Mouse (Mus musculus) MN1 (cell line): Measurements from ENCODE around the gene Fbxo9.
"Not testable (repeated sequence)": the region's sequence is repeated elsewhere in the genome, so short reads cannot be mapped to it uniquely, and the experiment has no call there.

Experiments
- DNase-seq: peaks from one replicate; pipeline ENCODE4 v3.0.0-alpha.2; 2016; ENCODE audit warnings: low spot score

The Fbxo9 gene

GRCm38 (mm10) chr9:78108796-78109239 is at the start of gene Fbxo9, which contains the start of gene Ick:
Gene Fbxo9, minus strand, starts transcription at chr9:78109065.
Gene Ick, plus strand, starts transcription at chr9:78109192.
- peak; percentile 95 for DNase-seq

- DNase-seq: no peak
These were observed 48.4 kb upstream of the Fbxo9 start for GRCm38 (mm10) chr9:78157221-78157620.

- DNase-seq: no peak
These were observed 45.5 kb upstream of the Fbxo9 start for GRCm38 (mm10) chr9:78154211-78154977.

- DNase-seq: not testable (repeated sequence)
These were observed 40.9 kb upstream of the Fbxo9 start for GRCm38 (mm10) chr9:78149770-78150169.

- DNase-seq: no peak
These were observed 39.3 kb upstream of the Fbxo9 start for GRCm38 (mm10) chr9:78148149-78148548.

- no peak for DNase-seq
These were observed 37.8 kb upstream of the Fbxo9 start for GRCm38 (mm10) chr9:78146627-78147026.

GRCm38 (mm10) chr9:78146099-78146498 is 37.2 kb upstream of the Fbxo9 start:
- no peak for DNase-seq

- no peak for DNase-seq
These were observed 30.6 kb upstream of the Fbxo9 start for GRCm38 (mm10) chr9:78139463-78139862.

GRCm38 (mm10) chr9:78138044-78138676 is 29.3 kb upstream of the Fbxo9 start:
- no peak for DNase-seq

- no peak for DNase-seq
These were observed 26.8 kb upstream of the Fbxo9 start for GRCm38 (mm10) chr9:78135658-78136057.

GRCm38 (mm10) chr9:78126643-78127042 is 17.8 kb upstream of the Fbxo9 start:
- no peak for DNase-seq

GRCm38 (mm10) chr9:78126007-78126406 is 17.1 kb upstream of the Fbxo9 start:
- no peak for DNase-seq

- DNase-seq: no peak
These were observed 15.4 kb upstream of the Fbxo9 start for GRCm38 (mm10) chr9:78124297-78124696.

- no peak for DNase-seq
These were observed 14.3 kb upstream of the Fbxo9 start for GRCm38 (mm10) chr9:78122939-78123712.

- DNase-seq: no peak
These were observed 13.1 kb upstream of the Fbxo9 start for GRCm38 (mm10) chr9:78121985-78122384.

- DNase-seq: no peak
These were observed 12.5 kb upstream of the Fbxo9 start for GRCm38 (mm10) chr9:78121358-78121757.

- DNase-seq: no peak
These were observed 8.8 kb upstream of the Fbxo9 start for GRCm38 (mm10) chr9:78117690-78118089.

- DNase-seq: no peak
These were observed 6.9 kb upstream of the Fbxo9 start for GRCm38 (mm10) chr9:78115746-78116145.

GRCm38 (mm10) chr9:78113538-78113885 is 4.6 kb upstream of the Fbxo9 start:
- no peak for DNase-seq

- DNase-seq: peak; percentile 90
These were observed 4.1 kb upstream of the Fbxo9 start for GRCm38 (mm10) chr9:78112770-78113537.

GRCm38 (mm10) chr9:78111456-78111855 is 2.6 kb upstream of the Fbxo9 start:
- DNase-seq: no peak

- peak; percentile 59 for DNase-seq
These were observed 791 bp upstream of the Fbxo9 start for GRCm38 (mm10) chr9:78109656-78110055.
